Mouse (Mus musculus) bone marrow macrophage, adult 2 months (primary cell): ENCODE measurements around the gene Hbq1a. TPM values are rescaled to one million over a fixed set of nuclear protein-coding genes. Genes with fewer than 3 reads are reported as not detected.
A peak's percentile ranks its signal among the peaks of the same experiment; 100 is the strongest.
"Not testable (repeated sequence)": the region's sequence is repeated elsewhere in the genome, so short reads cannot be mapped to it uniquely, and the experiment has no call there.

ENCODE experiments used
- H3K27ac ChIP-seq: 2 replicates; pipeline ENCODE4 v1.5.1; 2012; ENCODE audit warnings: low read depth, low read length; ENCODE audit not compliant: insufficient read depth
- H3K4me1 ChIP-seq: 2 replicates; pipeline ENCODE4 v1.6.1; 2012; ENCODE audit warnings: low read length; ENCODE audit not compliant: control insufficient read depth, insufficient read depth
- H3K4me3 ChIP-seq: 2 replicates; pipeline ENCODE4 v1.5.1; 2012; ENCODE audit warnings: mild to moderate bottlenecking, low read length, moderate library complexity; ENCODE audit not compliant: insufficient read depth
- CTCF ChIP-seq: IDR thresholded peaks from 2 replicates; pipeline ENCODE4 v1.5.1; 2012; ENCODE audit warnings: low read depth, mild to moderate bottlenecking, low read length, moderate library complexity
- POLR2A ChIP-seq: IDR thresholded peaks from 2 replicates; pipeline ENCODE4 v1.6.1; 2012; ENCODE audit warnings: mild to moderate bottlenecking, low read depth, low read length, borderline replicate concordance
- polyA plus RNA-seq: library from polyadenylated mRNA; stranded (reverse); fragments of >200 nt; gene quantifications from 2 replicates; pipeline ENCODE4 v1.2.4, GENCODE M21; 2012; ENCODE audit not compliant: missing spikeins, insufficient read depth, insufficient read length

The Hbq1a gene
- polyA plus RNA-seq, 1 experiment = not detected

GRCm38 (mm10) chr11:32267188-32267884, 32.5 kb upstream of the Hbq1a start, which contains the start of gene Nprl3:
Nprl3 (minus strand) TSS chr11:32267707.
- peaks cover 25% of the 10 kb centered on the region for H3K4me1 ChIP-seq
- TF ChIP-seq POLR2A = peak; percentile 58; the same call in 1 of the 2 replicates
- no peak for TF ChIP-seq CTCF
- peak within 1 kb of the TSS; percentile 79 for H3K27ac ChIP-seq
- H3K4me3 ChIP-seq = peak within 1 kb of the TSS; percentile 99

GRCm38 (mm10) chr11:32267964-32268363, 31.9 kb upstream of the Hbq1a start:
- Histone ChIP-seq H3K4me1 (peaks cover 25% of the 10 kb centered on the region), H3K27ac (peak overlapping the region; percentile 54; the same call in 1 of the 2 replicates), H3K4me3 (peak overlapping the region; percentile 99)
- TF ChIP-seq CTCF (no peak), POLR2A (no peak)

- Histone ChIP-seq H3K4me1 (peaks cover 25% of the 10 kb centered on the region), H3K4me3 (no peak overlapping the region), H3K27ac (no peak overlapping the region)
- TF ChIP-seq POLR2A = no peak
- TF ChIP-seq CTCF = no peak
These were observed 30.9 kb upstream of the Hbq1a start for GRCm38 (mm10) chr11:32268952-32269351.

GRCm38 (mm10) chr11:32271178-32271577, 28.7 kb upstream of the Hbq1a start:
- TF ChIP-seq POLR2A = no peak
- no peak for TF ChIP-seq CTCF
- no peak overlapping the region for H3K4me3 ChIP-seq
- H3K27ac ChIP-seq = peak overlapping the region; percentile 33; the same call in 1 of the 2 replicates
- H3K4me1 ChIP-seq = peaks cover 14% of the 10 kb centered on the region

GRCm38 (mm10) chr11:32276347-32276746, 23.5 kb upstream of the Hbq1a start, which contains the start of gene Hba-x:
Hba-x (plus strand) TSS chr11:32276400.
- no peak within 1 kb of the TSS for H3K4me3 ChIP-seq
- TF ChIP-seq CTCF (no peak), POLR2A (no peak)
- H3K4me1 ChIP-seq = peaks cover 4% of the 10 kb centered on the region
- no peak within 1 kb of the TSS for H3K27ac ChIP-seq

- H3K27ac ChIP-seq = no peak overlapping the region
- H3K4me3 ChIP-seq = no peak overlapping the region
- no peak for TF ChIP-seq POLR2A
- no peak for TF ChIP-seq CTCF
- no peaks in the 10 kb centered on the region for H3K4me1 ChIP-seq
These were observed 22.0 kb upstream of the Hbq1a start for GRCm38 (mm10) chr11:32277736-32278457.

GRCm38 (mm10) chr11:32278458-32278957, 21.4 kb upstream of the Hbq1a start:
- Histone ChIP-seq H3K4me3 (no peak overlapping the region), H3K4me1 (no peaks in the 10 kb centered on the region), H3K27ac (no peak overlapping the region)
- TF ChIP-seq POLR2A = no peak

GRCm38 (mm10) chr11:32280646-32281045, 19.2 kb upstream of the Hbq1a start:
- Histone ChIP-seq H3K27ac (no peak overlapping the region), H3K4me3 (no peak overlapping the region)

GRCm38 (mm10) chr11:32281416-32282144, 18.3 kb upstream of the Hbq1a start:
- H3K27ac ChIP-seq = no peak overlapping the region
- H3K4me1 ChIP-seq = no peaks in the 10 kb centered on the region

More at GRCm38 (mm10) chr11:32280646-32281045, 19.2 kb upstream of the Hbq1a start:
- TF ChIP-seq CTCF (no peak), POLR2A (no peak)
- no peaks in the 10 kb centered on the region for H3K4me1 ChIP-seq

GRCm38 (mm10) chr11:32283091-32283777, 16.6 kb upstream of the Hbq1a start, which contains the start of gene Hba-a1:
Hba-a1 (plus strand) TSS chr11:32283511.
- not testable (repeated sequence) for H3K27ac ChIP-seq, H3K4me1 ChIP-seq, H3K4me3 ChIP-seq

More at GRCm38 (mm10) chr11:32281416-32282144, 18.3 kb upstream of the Hbq1a start:
- H3K4me3 ChIP-seq = no peak overlapping the region
- TF ChIP-seq POLR2A = no peak

GRCm38 (mm10) chr11:32284582-32284981, 15.3 kb upstream of the Hbq1a start:
- H3K27ac ChIP-seq, H3K4me3 ChIP-seq, H3K4me1 ChIP-seq: not testable (repeated sequence)
